Mouse (Mus musculus) embryonic stem cell, embryonic (primary cell): ENCODE measurements at regions not wholly inside any gene's neighbourhood (a gene's known extent, or its start where the extent isn't known, plus 50 kb on each side); places are given as distances from the start of the nearest gene placed in this dataset.

Source experiments
- CTCF ChIA-PET, 4 experiments: fragments of 300-600 bp in 2 of 4; fragments of 350-600 bp in 2 of 4; sonication (Branson Sonifier 250); formaldehyde crosslinking; loops; one replicate each; lab custom pipeline; 2022; ENCODE audit warnings: inconsistent platforms in 2 of 4; lab: Charles Lee
- POLR2A ChIA-PET, 4 experiments: fragments of 300-600 bp in 2 of 4; fragments of 350-600 bp in 2 of 4; sonication (Branson Sonifier 250); formaldehyde crosslinking; loops; one replicate each; lab custom pipeline; 2022; ENCODE audit warnings: antibody characterized with exemption in 4 of 4, inconsistent platforms in 1 of 4; lab: Charles Lee

- ChIA-PET CTCF (interaction anchor here in 1 of 4 experiments (0.5 kb wide), 1 partner anchor 367 kb away, joined by 9 read pairs; no protein-coding TSS in a partner anchor), POLR2A (no interaction called here)
These were observed 71.7 kb downstream of the Zfp945 start for GRCm38 (mm10) chr17:22795213-22795612.

- CTCF ChIA-PET: no interaction called here
- POLR2A ChIA-PET: no interaction called here
These were observed 82.5 kb downstream of the Zfp945 start for GRCm38 (mm10) chr17:22784481-22784880.

GRCm38 (mm10) chr17:22745736-22746135 is 121.2 kb downstream of the Zfp945 start:
- ChIA-PET CTCF (interaction anchor here in 1 of 4 experiments (0.7 kb wide), 1 partner anchor 946 kb away, joined by 3 read pairs; no protein-coding TSS in a partner anchor), POLR2A (interaction anchor here in 2 of 4 experiments (0.9 to 1.5 kb wide), 5 partner anchors 10 to 131 kb away, joined by 3 to 9 read pairs (median 4); no protein-coding TSS in a partner anchor)

GRCm38 (mm10) chr17:22739581-22740178 is 127.3 kb downstream of the Zfp945 start:
- ChIA-PET POLR2A (interaction anchor here (0.8 to 2.3 kb wide), 21 partner anchors 11 to 1185 kb away, joined by 3 to 13 read pairs (median 3); partner anchors contain the start of genes Zfp945 (in 2 of the 4) and Zfp40 (in 1 of the 4)), CTCF (interaction anchor here in 2 of 4 experiments (1.1 to 1.2 kb wide), 2 partner anchors 14 to 966 kb away, joined by 3 read pairs; no protein-coding TSS in a partner anchor)

- POLR2A ChIA-PET: interaction anchor here (0.5 to 2.3 kb wide), 22 partner anchors 10 to 1185 kb away, joined by 3 to 13 read pairs (median 4); partner anchors contain the start of genes Zfp945 (in 2 of the 4) and Zfp40 (in 1 of the 4)
- CTCF ChIA-PET: interaction anchor here in 1 of 4 experiments (1.1 kb wide), 1 partner anchor 967 kb away, joined by 3 read pairs; no protein-coding TSS in a partner anchor
These were observed 127.8 kb downstream of the Zfp945 start for GRCm38 (mm10) chr17:22739173-22739572.

- ChIA-PET POLR2A (interaction anchor here in 1 of 4 experiments (1.2 kb wide), 1 partner anchor 9 kb away, joined by 4 read pairs; no protein-coding TSS in a partner anchor), CTCF (no interaction called here)
These were observed 130.6 kb downstream of the Zfp945 start for GRCm38 (mm10) chr17:22736360-22736759.
